Mouse (Mus musculus) testis, adult 2 months (tissue): ENCODE results near the gene Gigyf2.

ENCODE experiments used
- CTCF ChIP-seq: fragments of 200-500 bp; IDR thresholded peaks from 2 replicates; pipeline ENCODE4 v1.5.1; 2012; ENCODE audit warnings: low read depth, mild to moderate bottlenecking, inconsistent platforms, low read length, moderate library complexity; ENCODE audit not compliant: control insufficient read depth, insufficient read depth, insufficient replicate concordance
- POLR2A ChIP-seq: fragments of 200-500 bp; IDR thresholded peaks from 2 replicates; pipeline ENCODE4 v1.6.1; 2012; ENCODE audit warnings: low read depth, mild to moderate bottlenecking, inconsistent platforms, low read length, moderate library complexity; ENCODE audit not compliant: control insufficient read depth

DNA sequence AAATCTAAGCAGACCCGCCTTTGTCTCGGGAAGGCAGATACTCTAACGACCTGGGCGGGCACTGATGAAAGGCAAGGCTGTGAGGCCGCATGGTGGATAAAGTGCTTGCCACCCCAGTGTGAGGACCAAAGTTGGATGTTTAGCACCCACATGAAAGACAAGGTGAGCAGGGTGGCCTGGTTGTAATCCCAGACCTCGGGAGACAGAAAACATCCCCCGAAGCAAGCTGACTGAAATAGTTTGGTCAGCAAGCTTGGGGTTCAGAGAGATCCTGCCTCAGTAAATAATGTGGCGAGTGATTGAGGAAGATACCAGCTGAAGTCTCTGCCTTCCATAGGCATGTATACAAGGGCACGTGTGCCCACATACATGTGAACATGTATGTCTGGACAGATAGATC, 140.7 kb downstream of the Gigyf2 start:
- TF ChIP-seq POLR2A (no peak), CTCF (no peak)
